Mouse (Mus musculus) liver, embryonic 12.5 days (tissue): ENCODE data around the gene Oaz3. TPM values are rescaled to one million over a fixed set of nuclear protein-coding genes. Genes with fewer than 3 reads are reported as not detected.

Experiments
- polyA plus RNA-seq: library from polyadenylated mRNA; unstranded; fragments of >200 nt; fragmentation: Nextera tagmentation; extraction: Ambion mirVana; gene quantifications from 2 replicates; pipeline ENCODE4 v1.2.1, GENCODE M21; 2016

The Oaz3 gene
- polyA plus RNA-seq, 1 experiment from 2014 or later: 0.13 TPM

Other genes with a start within 250 kb of the Oaz3 start
- gene Gm5286, start 247.2 kb downstream of the Oaz3 start, polyA plus RNA-seq: not detected in 2 replicates
- gene Gm4778, start 179.9 kb downstream of the Oaz3 start, polyA plus RNA-seq: not detected in 2 replicates
- 3.1 and 3.3 TPM in 2 replicates for gene Them4, start 133.8 kb downstream of the Oaz3 start, polyA plus RNA-seq
- gene Them5, start 101.8 kb downstream of the Oaz3 start, polyA plus RNA-seq: not detected in 2 replicates
- gene C2cd4d, start 81.5 kb downstream of the Oaz3 start, polyA plus RNA-seq: 0.17 and 0.21 TPM in 2 replicates
- 0.49 and 0.70 TPM in 2 replicates for gene Rorc, start 71.1 kb downstream of the Oaz3 start, polyA plus RNA-seq
- 0.04 TPM in 1 of 2 replicates, not detected in the other for gene Lingo4, start 45.4 kb downstream of the Oaz3 start, polyA plus RNA-seq
- 10.7 and 11.1 TPM in 2 replicates for gene Tdrkh, start 30.6 kb downstream of the Oaz3 start, polyA plus RNA-seq
- gene Mrpl9, start 597 bp downstream of the Oaz3 start, polyA plus RNA-seq: 56.4 and 61.8 TPM in 2 replicates
- gene Celf3, start 34.4 kb upstream of the Oaz3 start, polyA plus RNA-seq: 0.22 and 0.44 TPM in 2 replicates
- not detected in 2 replicates for gene Riiad1, start 36.4 kb upstream of the Oaz3 start, polyA plus RNA-seq
- 23.9 and 25.1 TPM in 2 replicates for gene Snx27, start 138.8 kb upstream of the Oaz3 start, polyA plus RNA-seq
- gene Gm10972, start 199.2 kb upstream of the Oaz3 start, polyA plus RNA-seq: not detected in 2 replicates
- 5.4 and 7.5 TPM in 2 replicates for gene Tuft1, start 215.0 kb upstream of the Oaz3 start, polyA plus RNA-seq
- 3.0 and 3.3 TPM in 2 replicates for gene Selenbp2, start 249.6 kb upstream of the Oaz3 start, polyA plus RNA-seq